Mouse (Mus musculus) heart, postnatal 0 days (tissue): ENCODE measurements around the gene Parp1. TPM values are rescaled to one million over a fixed set of nuclear protein-coding genes. Genes with fewer than 3 reads are reported as not detected.

Experiments
- ATAC-seq: fragments of 200-750 bp; cut with Nextera tagmentation; 2 replicates; pipeline ENCODE4 v1.8.0; 2017; ENCODE audit warnings: low read depth, moderate number of reproducible peaks, moderate library complexity; ENCODE audit not compliant: insufficient read depth
- DNase-seq: peaks from one replicate; pipeline ENCODE4 v3.0.0-alpha.2; 2016; ENCODE audit warnings: low spot score
- H3K27ac ChIP-seq: fragments of 300-500 bp; sonication (generic); 2 replicates; pipeline ENCODE4 v1.5.1; 2014; ENCODE audit warnings: low read depth, mild to moderate bottlenecking
- H3K27me3 ChIP-seq: fragments of 300-500 bp; sonication (generic); 2 replicates; pipeline ENCODE4 v1.6.1; 2014; ENCODE audit warnings: low read length, mixed read lengths; ENCODE audit not compliant: control insufficient read depth, insufficient read depth
- H3K36me3 ChIP-seq: fragments of 300-500 bp; sonication (generic); replicated peaks from 2 replicates; pipeline ENCODE4 v1.6.1; 2014; ENCODE audit warnings: low read length, mixed read lengths; ENCODE audit not compliant: control insufficient read depth, insufficient read depth
- H3K4me1 ChIP-seq: fragments of 300-500 bp; sonication (generic); 2 replicates; pipeline ENCODE4 v1.6.1; 2014; ENCODE audit warnings: antibody characterized with exemption; ENCODE audit not compliant: control insufficient read depth, insufficient read depth
- H3K4me2 ChIP-seq: fragments of 300-500 bp; sonication (generic); 2 replicates; pipeline ENCODE4 v1.6.1; 2014; ENCODE audit warnings: low read depth, mild to moderate bottlenecking, low read length, moderate library complexity
- H3K4me3 ChIP-seq: fragments of 300-500 bp; sonication (generic); 2 replicates; pipeline ENCODE4 v1.5.1; 2014; ENCODE audit warnings: low read depth, low read length
- H3K9ac ChIP-seq: fragments of 300-500 bp; sonication (generic); replicated peaks from 2 replicates; pipeline ENCODE4 v1.6.1; 2014; ENCODE audit warnings: low read depth, low read length, mixed read lengths
- H3K9me3 ChIP-seq: fragments of 300-500 bp; sonication (generic); replicated peaks from 2 replicates; pipeline ENCODE4 v1.6.1; 2016; ENCODE audit warnings: low read length; ENCODE audit not compliant: control insufficient read depth
- CTCF ChIP-seq: IDR thresholded peaks from 2 replicates; pipeline ENCODE4 v1.5.1; 2016; ENCODE audit warnings: antibody characterized with exemption, control low read depth, low read depth
- EP300 ChIP-seq: IDR thresholded peaks from 2 replicates; pipeline ENCODE4 v1.6.1; 2016; ENCODE audit warnings: antibody characterized with exemption, low read depth
- WGBS: fragments of 180-500 bp; shearing (Covaris S2); extraction: QIAGEN DNeasy Blood & Tissue Kit; methylation state at CpG from one replicate; pipeline ENCODE4 v1.1.7; 2014; 5-methylcytosine and 5-hydroxymethylcytosine counted together
- polyA plus RNA-seq: library from polyadenylated mRNA; unstranded; fragments of >200 nt; fragmentation: Nextera tagmentation; extraction: Ambion mirVana; gene quantifications from 2 replicates; pipeline ENCODE4 v1.2.1, GENCODE M21; 2015
- total RNA-seq: library from RNA; depleted of rRNA; stranded (reverse); fragments of >200 nt; gene quantifications from 2 replicates; pipeline ENCODE4 v1.2.3, GENCODE M21; 2014; ENCODE audit warnings: low replicate concordance

The Parp1 gene
- total and polyA plus RNA-seq, 2 experiments from 2014 or later: 41.3 to 49.1 TPM

DNA sequence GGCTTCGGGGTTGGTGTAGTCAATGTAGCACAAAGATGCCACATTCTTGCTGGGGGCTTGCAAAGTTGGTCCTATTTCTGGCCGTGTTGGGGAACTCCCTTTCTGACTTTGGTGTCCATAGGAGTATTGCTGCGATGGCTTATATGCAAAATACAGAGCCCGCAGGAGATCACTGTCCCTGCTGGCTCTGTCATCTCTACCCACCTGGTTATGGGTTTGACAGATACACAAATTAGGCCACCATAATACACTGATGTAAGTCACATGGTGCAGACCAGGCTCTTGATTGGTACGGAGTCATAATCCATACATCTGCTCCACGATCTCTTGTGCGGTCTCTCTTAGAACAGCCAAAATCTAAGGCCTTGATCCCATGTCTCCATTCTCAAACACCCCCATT, 38.9 kb upstream of the Parp1 start:
- Histone ChIP-seq H3K36me3 (no peaks in the 10 kb centered on the region), H3K4me3 (no peak overlapping the region), H3K4me2 (no peak overlapping the region), H3K27me3 (peaks cover 7% of the 10 kb centered on the region; the same call in 1 of the 2 replicates), H3K4me1 (no peaks in the 10 kb centered on the region), H3K9me3 (no peaks in the 10 kb centered on the region; the same call in 1 of the 2 replicates), H3K9ac (no peak overlapping the region), H3K27ac (no peak overlapping the region)
- no peak for ATAC-seq
- TF ChIP-seq CTCF (no peak), EP300 (no peak)
- DNase-seq: no peak
- WGBS: 84% methylated on average over 7 of the region's 7 CpGs

DNA sequence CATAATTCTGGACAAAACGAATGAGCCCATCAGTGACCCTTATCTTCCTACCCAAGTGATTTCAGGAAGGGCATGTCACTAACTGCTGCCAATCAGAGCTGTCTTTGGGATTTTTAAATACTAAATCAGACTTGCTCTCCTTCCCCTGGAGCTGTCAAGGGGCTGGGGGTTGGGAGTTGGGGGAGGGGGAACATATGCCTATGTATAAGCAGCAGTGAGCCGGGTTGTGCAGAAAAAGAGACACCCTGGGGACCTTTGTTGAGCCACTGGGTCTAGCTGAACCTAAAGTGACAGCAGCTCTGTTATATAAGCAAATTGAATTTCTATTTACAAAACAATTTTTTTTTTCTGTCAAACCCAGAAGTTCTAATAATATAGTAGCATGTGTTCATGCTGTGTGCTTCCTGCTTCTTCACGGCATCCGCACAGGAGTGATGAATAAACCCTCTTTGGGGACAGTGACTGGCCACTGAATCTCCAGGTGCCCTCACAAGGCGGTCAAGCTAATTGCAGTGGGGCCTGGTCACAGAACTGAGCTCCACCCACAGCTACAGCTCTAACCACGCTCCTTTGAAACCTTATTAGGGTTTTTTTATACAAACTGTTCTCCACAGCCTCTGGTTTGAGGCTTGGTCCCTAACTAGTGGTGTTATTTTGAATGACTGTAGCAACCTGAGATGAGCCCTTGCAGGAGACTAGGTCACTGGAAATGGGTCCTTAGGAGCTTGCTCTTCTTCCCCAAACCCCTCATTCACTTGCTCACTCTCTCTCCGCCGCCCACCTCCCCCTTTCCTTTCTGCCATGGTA, 38.1 kb upstream of the Parp1 start:
- TF ChIP-seq EP300 (no peak), CTCF (no peak)
- WGBS: 68% methylated on average over 8 of the region's 8 CpGs
- no peak for ATAC-seq

DNA sequence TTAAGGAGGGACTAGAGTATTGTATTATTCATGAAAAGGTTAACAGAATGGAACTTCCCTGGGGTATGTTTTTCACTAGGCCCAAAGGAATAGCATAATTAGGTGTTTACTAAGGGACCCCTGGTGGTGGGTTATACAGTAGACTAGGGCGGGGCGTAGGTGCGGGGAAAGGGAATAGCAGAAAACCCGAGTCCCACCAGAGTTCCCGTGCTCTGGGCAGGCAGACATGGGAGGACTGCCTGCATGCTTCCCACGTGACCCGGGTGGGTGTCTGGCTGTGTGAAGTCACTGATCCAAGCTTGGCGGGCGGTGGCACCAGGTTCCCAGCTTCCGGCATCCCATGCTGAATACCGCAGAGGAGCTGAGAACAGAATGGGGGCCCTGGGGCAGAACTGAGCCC, 36.1 kb upstream of the Parp1 start:
- no peaks in the 10 kb centered on the region for H3K4me1 ChIP-seq
- DNase-seq: no peak
- no peak overlapping the region for H3K27ac ChIP-seq
- no peaks in the 10 kb centered on the region for H3K36me3 ChIP-seq
- no peak overlapping the region for H3K4me3 ChIP-seq
- 95% methylated on average over 11 of the region's 11 CpGs for WGBS
- H3K9me3 ChIP-seq: no peaks in the 10 kb centered on the region; the same call in 1 of the 2 replicates
- no peak overlapping the region for H3K9ac ChIP-seq
- H3K27me3 ChIP-seq: peaks cover 7% of the 10 kb centered on the region; the same call in 1 of the 2 replicates
- ATAC-seq: no peak
- TF ChIP-seq EP300: no peak
- no peak for TF ChIP-seq CTCF
- no peak overlapping the region for H3K4me2 ChIP-seq

More for the DNA sequence above, 38.1 kb upstream of the Parp1 start:
- Histone ChIP-seq H3K4me2 (no peak overlapping the region), H3K36me3 (no peaks in the 10 kb centered on the region), H3K4me1 (no peaks in the 10 kb centered on the region), H3K27me3 (peaks cover 7% of the 10 kb centered on the region; the same call in 1 of the 2 replicates), H3K27ac (no peak overlapping the region), H3K9ac (no peak overlapping the region), H3K4me3 (no peak overlapping the region), H3K9me3 (no peaks in the 10 kb centered on the region; the same call in 1 of the 2 replicates)
- no peak for DNase-seq

- 48% methylated on average over 5 of the region's 5 CpGs for WGBS
- DNase-seq (no peak), ATAC-seq (no peak)
- no peak overlapping the region for H3K27ac ChIP-seq
- H3K4me2 ChIP-seq: no peak overlapping the region
- TF ChIP-seq EP300 (no peak), CTCF (no peak)
- H3K4me1 ChIP-seq: no peaks in the 10 kb centered on the region
- H3K36me3 ChIP-seq: no peaks in the 10 kb centered on the region
- H3K9ac ChIP-seq: no peak overlapping the region
- no peaks in the 10 kb centered on the region; the same call in 1 of the 2 replicates for H3K9me3 ChIP-seq
- no peaks in the 10 kb centered on the region for H3K27me3 ChIP-seq
- no peak overlapping the region for H3K4me3 ChIP-seq
Measured at GRCm38 (mm10) chr1:180536719-180537118, 32.0 kb upstream of the Parp1 start.

- DNase-seq (no peak), ATAC-seq (no peak)
- 38% methylated on average over 2 of the region's 2 CpGs for WGBS
- H3K27me3 ChIP-seq: 0 out of 2 replicates have a peak, but pooled peaks cover 4% of the 10 kb centered on the region
- no peak overlapping the region for H3K4me2 ChIP-seq
- no peak overlapping the region for H3K9ac ChIP-seq
- no peaks in the 10 kb centered on the region for H3K36me3 ChIP-seq
- H3K27ac ChIP-seq: no peak overlapping the region
- no peak for TF ChIP-seq EP300
- H3K9me3 ChIP-seq: no peaks in the 10 kb centered on the region; the same call in 1 of the 2 replicates
- no peak overlapping the region for H3K4me3 ChIP-seq
- no peaks in the 10 kb centered on the region for H3K4me1 ChIP-seq
Measured at GRCm38 (mm10) chr1:180541251-180541650, 27.5 kb upstream of the Parp1 start.
